Mouse (Mus musculus) lung, postnatal 0 days (tissue): ENCODE data around the gene Patz1. TPM values are rescaled to one million over a fixed set of nuclear protein-coding genes. Genes with fewer than 3 reads are reported as not detected.

Experiments
- ATAC-seq: fragments of 200-750 bp; cut with Nextera tagmentation; 2 replicates; pipeline ENCODE4 v1.8.0; 2017; ENCODE audit warnings: moderate library complexity
- DNase-seq: peaks from one replicate; pipeline ENCODE4 v3.0.0-alpha.2; 2016; ENCODE audit warnings: low spot score
- H3K27ac ChIP-seq: fragments of 300-500 bp; sonication (generic); 2 replicates; pipeline ENCODE4 v1.5.1; 2014; ENCODE audit warnings: antibody characterized with exemption, mild to moderate bottlenecking, low read length, mixed read lengths
- H3K27me3 ChIP-seq: fragments of 300-500 bp; sonication (generic); replicated peaks from 2 replicates; pipeline ENCODE4 v1.6.1; 2014; ENCODE audit warnings: low read length, mixed read lengths; ENCODE audit not compliant: insufficient read depth
- H3K36me3 ChIP-seq: fragments of 300-500 bp; sonication (generic); 2 replicates; pipeline ENCODE4 v1.6.1; 2014; ENCODE audit warnings: low read length, mixed read lengths; ENCODE audit not compliant: insufficient read depth
- H3K4me1 ChIP-seq: fragments of 300-500 bp; sonication (generic); 2 replicates; pipeline ENCODE4 v1.6.1; 2014; ENCODE audit warnings: antibody characterized with exemption, low read depth, low read length, mixed read lengths; ENCODE audit not compliant: insufficient read depth
- H3K4me2 ChIP-seq: fragments of 300-500 bp; sonication (generic); replicated peaks from 2 replicates; pipeline ENCODE4 v1.6.1; 2014; ENCODE audit warnings: low read depth, mild to moderate bottlenecking, low read length, moderate library complexity, mixed read lengths
- H3K4me3 ChIP-seq: fragments of 300-500 bp; sonication (generic); 2 replicates; pipeline ENCODE4 v1.5.1; 2014; ENCODE audit warnings: low read depth, low read length
- H3K9ac ChIP-seq: fragments of 300-500 bp; sonication (generic); replicated peaks from 2 replicates; pipeline ENCODE4 v1.6.1; 2014; ENCODE audit warnings: low read depth, mild to moderate bottlenecking
- H3K9me3 ChIP-seq: fragments of 300-500 bp; sonication (generic); 2 replicates; pipeline ENCODE4 v1.6.1; 2016; ENCODE audit warnings: low read length, mixed read lengths
- CTCF ChIP-seq: IDR thresholded peaks from 2 replicates; pipeline ENCODE4 v1.5.1; 2016; ENCODE audit warnings: antibody characterized with exemption, mild to moderate bottlenecking
- EP300 ChIP-seq: IDR thresholded peaks from 2 replicates; pipeline ENCODE4 v1.6.1; 2016; ENCODE audit warnings: antibody characterized with exemption, mild to moderate bottlenecking, control low read depth
- WGBS: fragments of 180-500 bp; shearing (Covaris S2); extraction: QIAGEN DNeasy Blood & Tissue Kit; methylation state at CpG from one replicate; pipeline ENCODE4 v1.1.7; 2014; 5-methylcytosine and 5-hydroxymethylcytosine counted together
- polyA plus RNA-seq: library from polyadenylated mRNA; unstranded; fragments of >200 nt; fragmentation: Nextera tagmentation; extraction: Ambion mirVana; gene quantifications from 2 replicates; pipeline ENCODE4 v1.2.1, GENCODE M21; 2015

The Patz1 gene
- polyA plus RNA-seq: 22.9 and 23.2 TPM in 2 replicates

DNA sequence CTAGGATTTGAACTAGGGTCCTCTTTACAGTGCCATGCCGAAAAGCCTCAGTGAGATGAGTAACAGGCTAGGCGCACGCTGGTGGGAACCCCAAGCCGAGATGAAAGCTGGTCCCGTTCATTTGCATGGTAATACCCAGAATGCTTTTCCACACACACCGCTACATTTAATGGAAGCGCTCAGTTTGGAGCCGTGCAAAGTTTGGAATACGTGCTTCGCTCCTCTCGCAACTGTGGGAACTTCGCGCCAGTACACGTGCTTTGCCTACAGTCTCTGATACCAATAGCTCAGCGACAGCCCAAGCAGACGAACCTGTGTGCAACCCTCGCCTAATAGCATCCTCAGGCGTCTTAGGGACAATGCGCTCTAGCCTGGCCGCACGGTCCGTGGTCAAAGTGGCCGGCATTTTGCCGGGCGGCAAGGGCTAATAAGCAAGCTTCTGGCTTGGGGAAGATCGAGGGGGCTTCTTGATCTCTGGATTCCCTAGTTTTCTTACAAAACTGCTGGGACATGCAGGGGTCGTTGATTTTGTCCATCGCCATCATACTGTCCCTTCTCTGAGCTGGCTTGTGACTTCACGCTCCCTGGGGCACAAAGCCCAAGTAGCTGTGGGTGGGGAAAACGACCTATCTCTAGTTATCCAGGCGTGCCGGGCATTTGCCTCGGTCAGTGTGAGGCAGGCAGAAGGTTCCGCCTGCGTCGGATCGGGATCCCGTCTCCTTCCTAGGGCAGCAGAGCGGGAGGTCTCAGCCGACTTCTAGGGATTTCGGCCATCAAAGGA is at the start of gene Patz1:
TSS of gene Patz1 (plus strand) at position 354 of the 781 bp plus-strand sequence.
- 0 out of 2 replicates have a peak, but pooled peaks cover 3% of the 10 kb centered on the region for H3K36me3 ChIP-seq
- H3K4me3 ChIP-seq: peak within 1 kb of the TSS; percentile 84
- peak; percentile 49 for DNase-seq
- peaks cover 29% of the 10 kb centered on the region for H3K4me1 ChIP-seq
- peak within 1 kb of the TSS; percentile 80 for H3K9ac ChIP-seq
- ATAC-seq: peak; percentile 11
- H3K4me2 ChIP-seq: peak within 1 kb of the TSS; percentile 99
- no peaks in the 10 kb centered on the region for H3K27me3 ChIP-seq
- WGBS: 1% methylated on average over 41 of the region's 41 CpGs
- no peaks in the 10 kb centered on the region for H3K9me3 ChIP-seq
- H3K27ac ChIP-seq: peak within 1 kb of the TSS; percentile 98
- TF ChIP-seq CTCF (no peak), EP300 (no peak)

GRCm38 (mm10) chr11:3242395-3242794 is 46.3 kb upstream of the Patz1 start:
- Histone ChIP-seq H3K4me1 (no peaks in the 10 kb centered on the region), H3K4me2 (no peak overlapping the region), H3K9ac (no peak overlapping the region), H3K27ac (no peak overlapping the region), H3K4me3 (no peak overlapping the region), H3K36me3 (peaks cover 44% of the 10 kb centered on the region), H3K9me3 (peaks cover 3% of the 10 kb centered on the region; the same call in 1 of the 2 replicates), H3K27me3 (no peaks in the 10 kb centered on the region)
- no peak for TF ChIP-seq EP300
- no peak for TF ChIP-seq CTCF
- no peak for ATAC-seq
- 91% methylated on average over 7 of the region's 7 CpGs for WGBS
- DNase-seq: no peak

- Histone ChIP-seq H3K4me2 (no peak overlapping the region), H3K4me3 (no peak overlapping the region), H3K36me3 (peaks cover 53% of the 10 kb centered on the region), H3K9ac (no peak overlapping the region), H3K9me3 (peaks cover 3% of the 10 kb centered on the region; the same call in 1 of the 2 replicates), H3K4me1 (no peaks in the 10 kb centered on the region), H3K27ac (no peak overlapping the region), H3K27me3 (no peaks in the 10 kb centered on the region)
- TF ChIP-seq EP300: no peak
- TF ChIP-seq CTCF: no peak
- no peak for DNase-seq
- 80% methylated on average over 4 of the region's 4 CpGs for WGBS
- ATAC-seq: no peak
Measured at GRCm38 (mm10) chr11:3243771-3244170, 44.9 kb upstream of the Patz1 start.

- peaks cover 59% of the 10 kb centered on the region for H3K36me3 ChIP-seq
- WGBS: 81% methylated on average over 2 of the region's 2 CpGs
- ATAC-seq (no peak), DNase-seq (no peak)
- TF ChIP-seq CTCF: no peak
- no peak for TF ChIP-seq EP300
- H3K4me3 ChIP-seq: no peak overlapping the region
- H3K4me1 ChIP-seq: no peaks in the 10 kb centered on the region
- no peak overlapping the region for H3K9ac ChIP-seq
- no peak overlapping the region for H3K27ac ChIP-seq
- H3K9me3 ChIP-seq: no peaks in the 10 kb centered on the region
- H3K4me2 ChIP-seq: no peak overlapping the region
- H3K27me3 ChIP-seq: no peaks in the 10 kb centered on the region
Measured at GRCm38 (mm10) chr11:3247387-3247786, 41.3 kb upstream of the Patz1 start.

DNA sequence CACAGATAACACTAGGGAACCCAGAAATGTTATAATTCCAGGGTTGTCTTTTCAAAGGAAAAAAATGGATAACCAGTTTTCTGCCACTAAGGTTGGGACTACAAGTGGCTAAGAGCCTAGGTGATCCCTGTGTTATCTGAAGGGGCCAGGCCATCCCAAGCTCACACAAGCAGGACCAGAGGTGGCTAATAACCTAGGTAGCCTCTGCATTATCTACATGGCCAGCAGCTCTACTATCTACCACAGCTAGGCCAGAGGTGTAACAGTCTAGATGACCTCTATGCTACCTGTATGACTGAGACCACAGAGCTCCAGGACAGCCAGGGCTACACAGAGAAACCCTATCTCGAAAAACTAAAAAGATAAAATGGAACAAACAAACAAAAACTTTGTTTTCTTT is 29.1 kb upstream of the Patz1 start:
- no peak overlapping the region for H3K4me2 ChIP-seq
- no peaks in the 10 kb centered on the region for H3K9me3 ChIP-seq
- ATAC-seq (no peak), DNase-seq (no peak)
- H3K27me3 ChIP-seq: no peaks in the 10 kb centered on the region
- peaks cover 24% of the 10 kb centered on the region for H3K36me3 ChIP-seq
- 87% methylated on average over 1 of the region's 1 CpGs for WGBS
- no peak overlapping the region for H3K27ac ChIP-seq
- no peak overlapping the region for H3K9ac ChIP-seq
- H3K4me3 ChIP-seq: no peak overlapping the region
- no peaks in the 10 kb centered on the region for H3K4me1 ChIP-seq
- TF ChIP-seq CTCF: no peak
- TF ChIP-seq EP300: no peak

- under 1% methylated on average over 26 of the region's 26 CpGs for WGBS
- no peaks in the 10 kb centered on the region for H3K9me3 ChIP-seq
- peak overlapping the region; percentile 99 for H3K9ac ChIP-seq
- H3K4me2 ChIP-seq: peak overlapping the region; percentile 79
- no peaks in the 10 kb centered on the region for H3K27me3 ChIP-seq
- peak overlapping the region; percentile 91 for H3K4me3 ChIP-seq
- peaks cover 8% of the 10 kb centered on the region; the same call in 1 of the 2 replicates for H3K36me3 ChIP-seq
- peak overlapping the region; percentile 89 for H3K27ac ChIP-seq
- ATAC-seq (no peak), DNase-seq (peak; percentile 68)
- no peaks in the 10 kb centered on the region for H3K4me1 ChIP-seq
- TF ChIP-seq CTCF (no peak), EP300 (no peak)
Measured at GRCm38 (mm10) chr11:3265291-3266078, 23.2 kb upstream of the Patz1 start.
